Mouse (Mus musculus): ENCODE data around the gene Dnah9.

Gene Dnah9

DNA sequence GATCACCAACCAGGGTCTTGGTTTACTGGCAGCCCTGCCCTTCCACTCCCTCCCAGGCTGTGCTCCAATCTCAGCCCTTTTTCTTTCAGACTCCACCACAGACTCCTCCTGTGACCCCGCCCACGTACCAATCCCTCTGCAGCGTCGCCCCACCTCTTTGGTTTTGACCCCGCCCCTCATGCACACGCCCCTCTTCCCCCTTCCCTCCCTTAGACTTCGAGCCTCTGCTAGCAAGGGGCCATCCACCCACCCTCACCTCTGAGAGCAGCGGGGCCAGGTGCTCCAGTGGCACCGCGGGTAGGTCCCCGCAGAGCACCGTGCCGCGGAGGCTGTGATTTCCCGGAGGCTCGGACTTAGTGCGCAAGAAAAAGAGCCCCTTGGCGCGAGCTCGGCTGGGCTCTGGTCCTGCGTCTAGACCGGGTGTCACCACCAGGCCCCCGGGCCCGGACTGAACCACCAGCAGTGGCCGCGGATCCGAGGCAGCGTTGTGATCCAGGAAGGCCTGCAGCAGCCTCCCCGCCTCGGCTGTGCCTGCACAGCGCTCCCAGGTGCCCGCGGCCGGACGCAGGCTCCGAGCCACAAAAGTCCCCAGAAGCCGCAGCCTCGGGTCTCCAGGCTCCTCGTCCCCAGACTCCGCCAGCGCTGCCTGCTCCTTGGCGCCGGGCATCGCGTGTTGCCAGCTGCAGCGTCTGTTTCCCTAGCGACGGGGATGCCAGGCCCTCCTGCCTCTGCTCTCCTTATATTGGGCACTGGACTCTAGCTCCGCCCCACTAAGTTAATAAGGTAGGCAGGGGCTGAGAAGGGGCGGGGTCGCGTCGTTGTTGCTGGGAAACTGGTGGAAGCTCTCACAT lies at the start of gene Dnah9:
Gene Dnah9 (minus strand): TSS at position 751 of the 851 bp plus-strand sequence.
- peak; percentile 96 for DNase-seq (ENCODE audit: low read depth, low spot score)

DNA sequence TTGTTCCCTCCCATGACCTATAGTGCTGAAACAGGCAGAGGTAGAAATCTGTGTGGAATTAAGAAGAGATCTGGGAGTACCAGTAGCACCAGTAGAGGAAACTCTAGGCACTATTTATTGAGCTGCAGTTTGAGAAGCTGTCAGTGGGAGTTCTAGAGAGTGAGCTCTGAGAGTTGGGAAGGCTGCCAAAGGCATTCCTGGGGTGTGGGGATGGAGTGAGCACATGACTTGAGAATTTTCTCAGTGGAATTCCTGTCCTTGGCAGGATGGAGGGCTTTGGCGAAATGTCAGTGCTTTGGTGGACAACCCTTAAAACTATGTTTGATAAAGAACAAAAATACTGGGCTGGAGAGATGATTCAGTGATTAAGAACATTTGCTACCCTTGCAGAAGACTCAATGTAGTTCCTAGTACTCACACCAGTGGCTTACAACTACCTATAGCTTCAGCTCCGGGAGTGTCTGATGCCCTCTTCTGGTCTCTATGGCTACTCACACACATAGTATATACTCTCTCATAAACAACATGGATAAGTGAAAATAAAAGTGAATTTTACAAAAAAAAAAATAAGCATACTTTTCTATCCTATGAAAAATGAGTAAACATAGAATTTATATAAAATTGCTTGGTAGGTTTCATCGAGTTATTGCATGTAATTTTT lies 20.4 kb upstream of the Dnah9 start:
- DNase-seq (ENCODE audit: low read depth, low spot score): peak; percentile 5

DNA sequence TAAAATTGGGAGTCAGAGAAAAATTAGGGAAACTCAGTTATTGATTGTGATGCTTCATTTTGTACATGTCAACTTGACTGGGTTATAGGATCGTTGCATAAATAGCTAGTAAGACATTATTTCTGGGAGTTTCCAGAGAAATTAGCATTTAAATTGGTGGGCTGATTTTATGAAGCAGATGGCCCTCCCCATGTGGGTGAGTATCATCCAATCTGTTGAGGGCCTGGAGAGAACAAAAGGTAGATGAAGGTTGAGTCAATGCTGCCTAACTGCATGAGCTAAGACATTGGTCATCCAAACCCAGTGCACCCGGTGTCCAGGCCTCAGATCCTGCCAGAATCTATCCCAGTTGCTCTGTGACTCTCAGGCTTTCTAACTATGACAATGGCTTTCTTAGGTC lies 19.8 kb upstream of the Dnah9 start:
- no peak for DNase-seq (ENCODE audit: low read depth, low spot score)

- no peak for DNase-seq (ENCODE audit: low read depth, low spot score)
Measured at GRCm38 (mm10) chr11:66177781-66178180, 9.4 kb upstream of the Dnah9 start.

- no peak for DNase-seq (ENCODE audit: low read depth, low spot score)
Measured at GRCm38 (mm10) chr11:66164022-66164421, 4.3 kb downstream of the Dnah9 start.

DNA sequence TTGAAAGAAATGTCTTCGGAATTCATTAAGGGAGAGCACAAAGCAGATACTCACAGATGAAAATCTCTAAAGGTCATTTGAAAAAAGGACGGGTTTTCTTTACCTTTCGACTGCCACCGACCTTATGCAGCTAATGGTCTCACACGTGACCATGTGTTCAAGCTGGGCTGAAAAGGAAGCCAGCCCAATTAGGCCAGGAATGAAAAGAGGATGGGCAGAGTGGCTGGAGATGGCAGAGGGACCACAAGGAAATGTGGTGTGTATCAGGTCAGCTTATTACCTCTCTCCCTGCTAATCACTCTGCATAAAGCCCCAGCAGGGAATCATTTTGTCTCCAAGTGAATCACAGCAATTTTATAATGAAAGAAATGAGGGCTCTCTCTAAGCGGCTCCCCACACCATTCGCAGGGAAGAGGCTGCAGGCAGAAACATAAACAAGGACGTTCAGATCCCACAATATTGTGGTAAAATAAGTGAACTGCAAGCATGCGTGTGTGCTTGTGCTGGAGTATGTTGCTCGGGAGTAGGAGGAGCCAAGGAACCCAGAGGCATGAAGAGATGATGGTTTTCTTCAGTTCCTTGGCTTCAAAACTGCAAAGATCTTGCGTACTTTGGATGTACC lies 27.6 kb downstream of the Dnah9 start:
- DNase-seq (ENCODE audit: low read depth, low spot score): no peak

DNA sequence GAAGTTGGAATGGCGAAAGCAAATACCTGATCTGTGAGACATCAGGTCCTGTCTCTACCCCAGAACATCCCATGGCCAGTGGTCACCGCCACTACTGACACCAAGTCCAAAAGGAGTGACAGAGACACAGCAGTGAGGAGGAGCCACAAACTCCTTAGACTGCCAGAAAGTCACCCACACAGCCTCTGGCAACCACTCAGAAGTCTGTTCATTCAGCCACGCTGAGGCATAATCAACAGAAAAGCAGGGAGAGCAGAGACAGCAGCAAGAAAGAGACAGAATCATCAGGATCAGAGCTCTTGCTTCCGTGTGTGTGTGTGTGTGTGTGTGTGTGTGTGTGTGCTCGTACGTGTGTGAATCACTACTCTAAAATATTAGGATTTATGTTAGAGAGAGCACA lies 33.5 kb downstream of the Dnah9 start:
- no peak for DNase-seq (ENCODE audit: low read depth, low spot score)

GRCm38 (mm10) chr11:66126150-66126549 lies 42.2 kb downstream of the Dnah9 start:
- DNase-seq (ENCODE audit: low read depth, low spot score): no peak

- no peak for DNase-seq (ENCODE audit: low read depth, low spot score)
Measured at GRCm38 (mm10) chr11:66124496-66124895, 43.9 kb downstream of the Dnah9 start.

GRCm38 (mm10) chr11:66122017-66122416 lies 46.3 kb downstream of the Dnah9 start:
- DNase-seq (ENCODE audit: low read depth, low spot score): peak; percentile 39

DNA sequence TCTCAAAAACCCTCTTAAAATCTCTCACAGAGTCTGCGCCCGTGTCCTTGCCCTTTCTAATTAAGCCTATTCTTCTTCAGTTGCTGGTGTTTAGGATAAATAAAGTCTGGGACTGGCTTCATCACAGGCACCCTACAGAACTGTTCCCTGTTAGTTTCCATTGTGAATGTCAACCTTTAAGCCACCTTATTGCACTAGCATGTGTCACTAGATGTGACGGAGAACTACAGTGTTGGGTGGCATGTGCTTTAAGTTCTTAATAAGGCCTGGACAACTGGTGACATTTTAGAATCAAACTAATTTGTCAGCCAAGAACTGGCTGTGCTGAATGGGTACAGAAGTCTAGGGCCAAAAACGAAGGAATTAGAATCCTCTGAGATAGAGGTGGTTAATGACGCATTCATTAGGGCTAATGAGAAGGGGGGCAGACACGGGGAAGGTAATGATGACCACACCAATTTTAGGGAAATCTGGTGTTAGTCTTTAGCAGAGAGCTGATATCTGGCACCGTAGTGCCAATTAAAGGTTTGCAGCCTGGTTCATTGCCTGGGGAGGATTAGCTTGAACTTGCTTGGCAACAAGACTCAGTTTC lies 84.6 kb downstream of the Dnah9 start:
- DNase-seq (ENCODE audit: low read depth, low spot score): no peak

- DNase-seq (ENCODE audit: low read depth, low spot score): no peak
Measured at GRCm38 (mm10) chr11:66072921-66073320, 95.4 kb downstream of the Dnah9 start.

GRCm38 (mm10) chr11:66058956-66059355 lies 109.4 kb downstream of the Dnah9 start:
- DNase-seq (ENCODE audit: low read depth, low spot score): no peak

DNA sequence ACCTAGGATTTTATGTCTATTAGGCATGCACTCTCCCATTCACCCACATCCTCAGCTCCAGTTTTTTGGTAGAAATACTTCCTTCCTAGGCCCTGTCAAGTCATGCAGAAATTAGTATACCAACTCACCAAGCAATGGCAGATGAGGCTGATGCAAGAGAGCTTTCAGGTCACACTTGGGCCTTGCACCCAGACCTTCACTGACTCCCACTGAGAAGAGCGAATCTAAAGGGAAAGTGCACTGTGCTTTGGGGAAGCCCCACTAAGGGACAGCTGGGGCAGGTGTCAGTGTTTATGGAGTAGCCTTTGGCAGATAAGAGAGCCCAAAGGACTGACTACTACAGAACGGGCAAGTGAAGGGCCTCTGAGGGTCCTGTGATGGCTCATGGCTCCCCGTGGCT lies 117.1 kb downstream of the Dnah9 start:
- no peak for DNase-seq (ENCODE audit: low read depth, low spot score)

GRCm38 (mm10) chr11:66049146-66049545 lies 119.2 kb downstream of the Dnah9 start:
- no peak for DNase-seq (ENCODE audit: low read depth, low spot score)

- DNase-seq (ENCODE audit: low read depth, low spot score): no peak
Measured at GRCm38 (mm10) chr11:66046594-66047193, 121.7 kb downstream of the Dnah9 start.

- DNase-seq (ENCODE audit: low read depth, low spot score): no peak
Measured at GRCm38 (mm10) chr11:66043635-66044034, 124.7 kb downstream of the Dnah9 start.

- DNase-seq (ENCODE audit: low read depth, low spot score): no peak
Measured at GRCm38 (mm10) chr11:66042531-66042930, 125.8 kb downstream of the Dnah9 start.

GRCm38 (mm10) chr11:66025728-66026127 lies 142.6 kb downstream of the Dnah9 start:
- DNase-seq (ENCODE audit: low read depth, low spot score): no peak

GRCm38 (mm10) chr11:65975871-65976270 lies 192.5 kb downstream of the Dnah9 start:
- peak; percentile 8 for DNase-seq (ENCODE audit: low read depth, low spot score)

- no peak for DNase-seq (ENCODE audit: low read depth, low spot score)
Measured at GRCm38 (mm10) chr11:65930796-65931195, 237.6 kb downstream of the Dnah9 start.

DNA sequence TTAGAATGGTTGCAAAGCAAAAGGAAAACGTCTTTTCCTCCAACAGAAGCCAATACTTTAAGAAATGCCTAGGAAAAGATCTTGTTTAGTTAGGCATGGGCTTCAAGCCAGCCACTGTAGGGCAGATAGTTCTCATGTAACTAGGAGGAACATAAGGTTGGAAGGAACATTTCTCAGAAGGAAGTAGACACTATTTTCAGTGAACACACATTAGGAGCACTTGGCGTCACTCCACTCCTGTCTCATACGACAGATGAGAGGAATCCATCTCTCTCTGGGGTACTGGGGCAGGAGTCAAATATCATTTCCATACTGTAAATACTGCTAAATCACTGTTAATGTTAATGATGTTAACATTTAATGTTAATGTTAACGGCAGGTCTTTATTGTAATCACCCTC lies 238.0 kb downstream of the Dnah9 start:
- DNase-seq (ENCODE audit: low read depth, low spot score): no peak
